Mouse (Mus musculus) forebrain, embryonic 12.5 days (tissue): ENCODE data around the gene Snx9. TPM values are rescaled to one million over a fixed set of nuclear protein-coding genes. Genes with fewer than 3 reads are reported as not detected.
A peak's percentile ranks its signal among the peaks of the same experiment; 100 is the strongest.

ENCODE experiments used
- ATAC-seq: fragments of 200-750 bp; cut with Nextera tagmentation; 2 replicates; pipeline ENCODE4 v1.8.0; 2017; ENCODE audit warnings: moderate TSS enrichment; ENCODE audit not compliant: low FRiP score
- H3K27ac ChIP-seq: fragments of 300-500 bp; sonication (generic); 2 replicates; pipeline ENCODE4 v1.5.1; 2016; ENCODE audit warnings: mild to moderate bottlenecking
- H3K27me3 ChIP-seq: fragments of 300-500 bp; sonication (generic); 2 replicates; pipeline ENCODE4 v1.6.1; 2016; ENCODE audit warnings: mild to moderate bottlenecking
- H3K36me3 ChIP-seq: fragments of 300-500 bp; sonication (generic); replicated peaks from 2 replicates; pipeline ENCODE4 v1.6.1; 2016; ENCODE audit warnings: mild to moderate bottlenecking
- H3K4me1 ChIP-seq: fragments of 300-500 bp; sonication (generic); 2 replicates; pipeline ENCODE4 v1.6.1; 2016
- H3K4me2 ChIP-seq: fragments of 300-500 bp; sonication (generic); 2 replicates; pipeline ENCODE4 v1.6.1; 2016; ENCODE audit warnings: mild to moderate bottlenecking, moderate library complexity
- H3K4me3 ChIP-seq: fragments of 300-500 bp; sonication (generic); replicated peaks from 2 replicates; pipeline ENCODE4 v1.5.1; 2016; ENCODE audit warnings: mild to moderate bottlenecking
- H3K9ac ChIP-seq: fragments of 300-500 bp; sonication (generic); 2 replicates; pipeline ENCODE4 v1.6.1; 2016; ENCODE audit warnings: mild to moderate bottlenecking
- H3K9me3 ChIP-seq: fragments of 300-500 bp; sonication (generic); 2 replicates; pipeline ENCODE4 v1.6.1; 2016
- WGBS: fragments of 180-500 bp; shearing (Covaris S2); methylation state at CpG from one replicate; pipeline ENCODE4 v1.1.7; 2016; 5-methylcytosine and 5-hydroxymethylcytosine counted together
- polyA plus RNA-seq: library from polyadenylated mRNA; unstranded; fragments of >200 nt; fragmentation: Nextera tagmentation; extraction: Ambion mirVana; gene quantifications from 2 replicates; pipeline ENCODE4 v1.2.1, GENCODE M21; 2016

The Snx9 gene
- polyA plus RNA-seq, 1 experiment from 2014 or later, result 15.1 TPM

DNA sequence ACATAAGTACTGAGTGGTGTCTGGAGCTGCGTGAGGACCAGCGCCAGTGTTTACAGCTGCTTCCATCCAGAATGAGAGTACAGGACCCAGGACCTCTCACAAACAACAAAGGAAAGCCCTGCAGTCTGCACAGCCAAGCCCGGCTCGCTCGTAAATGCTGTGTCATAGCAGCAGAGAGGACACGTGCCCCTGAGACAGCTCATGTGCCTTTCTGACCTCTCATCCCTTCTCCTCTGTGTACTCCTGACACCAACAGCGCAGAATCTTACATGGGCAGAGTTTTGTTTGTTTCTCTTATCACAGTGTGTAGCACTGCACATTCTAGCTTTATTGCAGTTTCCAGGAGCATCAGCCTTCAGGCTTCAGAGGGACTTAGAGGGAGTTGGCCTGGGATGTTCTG is 85.6 kb downstream of the Snx9 start:
- H3K4me1 ChIP-seq, result peaks cover 2% of the 10 kb centered on the region; the same call in 1 of the 2 replicates
- no peak overlapping the region for H3K4me3 ChIP-seq
- H3K9ac ChIP-seq, result no peak overlapping the region
- peaks cover 13% of the 10 kb centered on the region; the same call in 1 of the 2 replicates for H3K36me3 ChIP-seq
- no peaks in the 10 kb centered on the region for H3K9me3 ChIP-seq
- no peak overlapping the region for H3K4me2 ChIP-seq
- no peak for ATAC-seq
- H3K27me3 ChIP-seq, result no peaks in the 10 kb centered on the region
- no peak overlapping the region for H3K27ac ChIP-seq
- 90% methylated on average over 7 of the region's 7 CpGs for WGBS

DNA sequence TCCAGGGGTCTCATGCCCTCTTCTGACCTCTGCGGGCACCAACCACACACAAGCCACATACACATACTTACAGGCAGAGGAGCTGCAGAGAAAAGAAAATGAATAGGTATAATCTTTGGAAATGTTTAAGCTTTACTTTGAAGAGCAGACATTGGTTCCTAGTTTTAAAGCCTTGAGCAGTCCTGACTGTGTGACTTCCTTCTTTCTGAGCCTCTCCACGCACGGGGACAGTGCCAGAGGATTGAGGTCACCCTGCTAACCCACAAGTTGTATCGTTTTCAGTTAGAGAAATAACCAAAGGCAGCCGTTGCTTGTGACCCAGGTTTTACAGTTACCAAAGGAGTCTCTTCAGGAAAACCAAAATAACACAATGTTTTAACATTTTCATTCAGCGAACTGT is 87.9 kb downstream of the Snx9 start:
- Histone ChIP-seq H3K27me3 (no peaks in the 10 kb centered on the region), H3K36me3 (peaks cover 13% of the 10 kb centered on the region; the same call in 1 of the 2 replicates), H3K27ac (no peak overlapping the region), H3K9me3 (no peaks in the 10 kb centered on the region), H3K9ac (no peak overlapping the region), H3K4me2 (no peak overlapping the region), H3K4me3 (no peak overlapping the region), H3K4me1 (peaks cover 1% of the 10 kb centered on the region; the same call in 1 of the 2 replicates)
- WGBS, result 91% methylated on average over 6 of the region's 6 CpGs
- no peak for ATAC-seq

DNA sequence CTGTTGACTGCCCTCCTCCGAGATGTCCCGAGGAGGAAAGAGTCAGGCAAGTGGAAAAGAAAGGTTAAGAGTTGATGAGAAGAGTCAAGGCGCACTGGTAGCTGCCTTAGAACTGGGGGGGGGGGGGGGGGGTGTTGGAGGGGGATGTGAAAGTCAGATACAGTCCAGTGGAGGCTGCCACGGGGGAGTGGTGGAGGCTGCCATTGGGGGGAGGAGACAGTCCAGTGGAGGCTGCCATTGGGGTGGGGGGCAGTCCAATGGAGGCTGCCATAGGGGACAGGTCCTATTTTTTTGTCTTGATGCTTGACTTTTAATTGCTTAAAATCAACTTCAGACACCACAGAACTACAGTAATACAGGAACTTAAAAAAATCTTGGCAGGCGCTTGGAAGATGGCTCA is 91.0 kb downstream of the Snx9 start:
- Histone ChIP-seq H3K4me2 (no peak overlapping the region), H3K36me3 (peaks cover 12% of the 10 kb centered on the region; the same call in 1 of the 2 replicates), H3K4me3 (no peak overlapping the region), H3K4me1 (peaks cover 20% of the 10 kb centered on the region), H3K9ac (no peak overlapping the region), H3K9me3 (no peaks in the 10 kb centered on the region), H3K27ac (no peak overlapping the region), H3K27me3 (peaks cover 13% of the 10 kb centered on the region; the same call in 1 of the 2 replicates)
- 83% methylated on average over 5 of the region's 5 CpGs for WGBS
- ATAC-seq, result no peak

- peak; percentile 90 for ATAC-seq
- Histone ChIP-seq H3K9me3 (no peaks in the 10 kb centered on the region), H3K9ac (peak overlapping the region; percentile 55), H3K4me1 (peaks cover 20% of the 10 kb centered on the region), H3K4me2 (peak overlapping the region; percentile 53), H3K36me3 (no peaks in the 10 kb centered on the region), H3K27me3 (peaks cover 34% of the 10 kb centered on the region), H3K4me3 (peak overlapping the region; percentile 36), H3K27ac (no peak overlapping the region)
- 2% methylated on average over 30 of the region's 30 CpGs for WGBS
Observed at GRCm38 (mm10) chr17:5934554-5935324, 93.6 kb downstream of the Snx9 start.

DNA sequence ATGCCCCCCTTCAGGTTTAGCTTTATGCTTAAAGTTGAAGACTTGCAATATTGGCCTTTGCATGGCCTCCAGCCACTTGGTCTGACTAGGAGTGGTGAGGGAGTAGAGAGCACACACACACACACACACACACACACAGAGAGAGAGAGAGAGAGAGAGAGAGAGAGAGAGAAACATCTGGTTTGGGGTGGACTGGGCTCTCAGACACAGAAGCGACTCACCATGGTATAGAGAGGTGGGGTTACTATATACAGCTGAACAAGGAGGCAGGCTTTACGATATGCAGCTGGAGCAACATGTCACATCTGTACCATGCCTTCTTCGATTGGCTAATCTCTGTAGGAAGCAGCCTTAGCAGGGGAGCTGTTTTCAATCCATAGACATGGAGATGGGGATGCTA is 94.6 kb downstream of the Snx9 start:
- no peak overlapping the region for H3K4me3 ChIP-seq
- H3K36me3 ChIP-seq, result no peaks in the 10 kb centered on the region
- peaks cover 21% of the 10 kb centered on the region for H3K4me1 ChIP-seq
- no peak overlapping the region for H3K4me2 ChIP-seq
- no peaks in the 10 kb centered on the region for H3K9me3 ChIP-seq
- peaks cover 44% of the 10 kb centered on the region for H3K27me3 ChIP-seq
- 67% methylated on average over 3 of the region's 3 CpGs for WGBS
- H3K9ac ChIP-seq, result no peak overlapping the region
- no peak overlapping the region for H3K27ac ChIP-seq
- ATAC-seq, result no peak

DNA sequence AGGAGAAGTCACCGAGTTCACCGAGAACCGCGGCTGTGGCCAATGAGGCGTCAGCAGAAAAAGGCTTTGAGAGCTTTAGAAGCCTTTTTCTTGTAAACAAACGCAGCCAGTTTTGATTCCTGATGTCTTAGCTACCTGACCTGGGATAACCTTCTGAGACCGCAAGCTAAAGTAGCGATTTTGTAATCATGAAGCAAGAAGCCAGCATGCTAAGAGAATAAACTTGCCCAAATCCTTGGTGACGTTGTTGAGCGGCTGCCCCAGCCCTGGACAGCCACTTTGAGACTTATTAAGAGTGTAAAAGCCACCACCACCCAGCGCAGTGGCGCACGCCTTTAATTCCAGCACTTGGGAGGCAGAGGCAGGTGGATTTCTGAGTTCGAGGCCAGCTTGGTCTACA is 95.1 kb downstream of the Snx9 start:
- H3K27ac ChIP-seq, result no peak overlapping the region
- peaks cover 48% of the 10 kb centered on the region for H3K27me3 ChIP-seq
- no peak overlapping the region for H3K9ac ChIP-seq
- H3K4me3 ChIP-seq, result no peak overlapping the region
- 50% methylated on average over 14 of the region's 14 CpGs for WGBS
- H3K4me2 ChIP-seq, result no peak overlapping the region
- H3K4me1 ChIP-seq, result peaks cover 24% of the 10 kb centered on the region
- H3K9me3 ChIP-seq, result no peaks in the 10 kb centered on the region
- ATAC-seq, result no peak
- no peaks in the 10 kb centered on the region for H3K36me3 ChIP-seq

DNA sequence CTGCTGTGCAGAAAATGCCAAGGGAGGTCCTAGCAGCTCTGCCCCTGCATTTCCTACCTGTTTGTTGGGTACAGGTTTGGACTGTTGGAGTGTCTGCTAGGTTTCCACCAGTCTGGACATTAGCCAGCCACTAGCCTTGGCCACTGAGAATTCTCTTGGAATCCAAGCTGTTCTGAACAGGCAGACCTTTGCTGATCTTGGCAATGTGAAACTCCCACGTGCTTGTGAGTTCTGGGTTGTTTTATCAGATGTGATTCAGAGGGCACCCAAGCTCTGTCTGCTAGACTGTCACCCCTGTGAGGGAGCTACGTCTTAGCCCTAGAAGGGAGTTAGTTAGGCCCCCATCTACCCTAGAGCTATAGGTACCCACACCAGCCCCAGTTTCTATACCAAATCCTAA is 96.3 kb downstream of the Snx9 start:
- no peak overlapping the region for H3K27ac ChIP-seq
- no peak overlapping the region for H3K4me3 ChIP-seq
- WGBS, result 78% methylated on average over 2 of the region's 2 CpGs
- ATAC-seq, result no peak
- no peaks in the 10 kb centered on the region for H3K9me3 ChIP-seq
- H3K4me2 ChIP-seq, result no peak overlapping the region
- no peak overlapping the region for H3K9ac ChIP-seq
- no peaks in the 10 kb centered on the region for H3K36me3 ChIP-seq
- peaks cover 30% of the 10 kb centered on the region for H3K4me1 ChIP-seq
- peaks cover 59% of the 10 kb centered on the region for H3K27me3 ChIP-seq

GRCm38 (mm10) chr17:5939871-5940270 is 98.7 kb downstream of the Snx9 start:
- ATAC-seq, result no peak
- Histone ChIP-seq H3K36me3 (no peaks in the 10 kb centered on the region), H3K27ac (no peak overlapping the region), H3K9me3 (no peaks in the 10 kb centered on the region), H3K4me3 (no peak overlapping the region), H3K4me1 (peaks cover 24% of the 10 kb centered on the region), H3K27me3 (peaks cover 67% of the 10 kb centered on the region), H3K9ac (no peak overlapping the region), H3K4me2 (no peak overlapping the region)
- 61% methylated on average over 12 of the region's 12 CpGs for WGBS

DNA sequence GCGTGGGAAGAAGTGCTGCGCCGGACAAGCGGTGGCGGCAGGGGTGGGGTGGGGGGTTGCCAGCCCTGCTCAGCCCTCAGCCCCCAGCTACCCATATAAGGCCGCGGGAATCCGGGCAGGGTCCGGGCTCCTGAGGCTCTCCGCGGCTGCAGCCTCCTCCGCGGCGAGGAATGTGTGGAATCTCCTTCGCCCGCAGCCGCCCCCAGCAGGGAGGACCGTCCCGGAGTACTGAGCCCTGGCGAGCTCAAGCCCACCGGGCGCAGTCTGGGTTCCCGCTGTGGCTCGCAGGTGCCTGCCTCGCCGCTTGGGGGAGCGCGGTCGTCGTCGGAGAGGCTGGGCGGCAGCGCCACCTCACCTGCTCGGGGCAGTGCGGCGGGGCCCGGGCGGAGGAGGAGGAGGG is 99.7 kb downstream of the Snx9 start:
- H3K4me2 ChIP-seq, result peak overlapping the region; percentile 86
- peaks cover 59% of the 10 kb centered on the region for H3K27me3 ChIP-seq
- peak overlapping the region; percentile 56 for H3K4me3 ChIP-seq
- peak overlapping the region; percentile 5 for H3K9ac ChIP-seq
- ATAC-seq, result peak; percentile 88
- H3K4me1 ChIP-seq, result peaks cover 15% of the 10 kb centered on the region
- H3K9me3 ChIP-seq, result no peaks in the 10 kb centered on the region
- under 1% methylated on average over 26 of the region's 38 CpGs for WGBS
- no peaks in the 10 kb centered on the region for H3K36me3 ChIP-seq
- no peak overlapping the region for H3K27ac ChIP-seq

GRCm38 (mm10) chr17:5941230-5942043 is 100.3 kb downstream of the Snx9 start, which contains the start of gene Synj2:
Synj2 (plus strand) TSS chr17:5941280.
- H3K27me3 ChIP-seq, result peaks cover 54% of the 10 kb centered on the region
- no peaks in the 10 kb centered on the region for H3K9me3 ChIP-seq
- H3K27ac ChIP-seq, result no peak within 1 kb of the TSS
- H3K9ac ChIP-seq, result peak within 1 kb of the TSS; percentile 55
- peak within 1 kb of the TSS; percentile 86 for H3K4me2 ChIP-seq
- WGBS, result 2% methylated on average over 33 of the region's 52 CpGs
- ATAC-seq, result peak; percentile 79
- peak within 1 kb of the TSS; percentile 56 for H3K4me3 ChIP-seq
- no peaks in the 10 kb centered on the region for H3K36me3 ChIP-seq
- peaks cover 9% of the 10 kb centered on the region; the same call in 1 of the 2 replicates for H3K4me1 ChIP-seq

GRCm38 (mm10) chr17:5942156-5942555 is 101.0 kb downstream of the Snx9 start:
- H3K9ac ChIP-seq, result no peak overlapping the region
- no peak overlapping the region for H3K27ac ChIP-seq
- no peak for ATAC-seq
- peaks cover 9% of the 10 kb centered on the region; the same call in 1 of the 2 replicates for H3K4me1 ChIP-seq
- peaks cover 54% of the 10 kb centered on the region for H3K27me3 ChIP-seq
- H3K4me2 ChIP-seq, result peak overlapping the region; percentile 86; the same call in 1 of the 2 replicates
- H3K9me3 ChIP-seq, result no peaks in the 10 kb centered on the region
- H3K36me3 ChIP-seq, result no peaks in the 10 kb centered on the region
- no peak overlapping the region for H3K4me3 ChIP-seq
- WGBS, result 85% methylated on average over 3 of the region's 3 CpGs

DNA sequence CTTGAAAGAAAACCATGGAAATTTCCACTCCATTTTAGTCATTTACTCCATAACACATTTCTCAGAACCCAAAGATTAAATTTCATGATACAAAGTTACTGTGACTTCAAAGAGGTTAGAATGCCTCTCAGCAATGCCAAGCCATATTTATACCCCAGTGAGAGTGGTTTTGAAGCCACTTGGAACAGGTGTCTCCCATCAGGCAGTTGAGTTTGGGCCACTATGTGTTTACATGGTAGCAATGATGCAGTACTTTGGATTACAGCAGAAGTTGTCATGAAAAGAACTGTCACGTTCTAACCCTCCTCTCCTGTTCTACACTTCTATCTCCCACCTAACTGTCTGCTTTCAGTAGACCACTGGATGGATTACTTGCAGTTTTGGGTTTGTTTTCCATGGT is 101.9 kb downstream of the Snx9 start:
- H3K4me2 ChIP-seq, result no peak overlapping the region
- H3K27me3 ChIP-seq, result peaks cover 45% of the 10 kb centered on the region
- no peak overlapping the region for H3K9ac ChIP-seq
- peaks cover 9% of the 10 kb centered on the region; the same call in 1 of the 2 replicates for H3K4me1 ChIP-seq
- H3K9me3 ChIP-seq, result no peaks in the 10 kb centered on the region
- no peaks in the 10 kb centered on the region for H3K36me3 ChIP-seq
- no peak for ATAC-seq
- H3K27ac ChIP-seq, result no peak overlapping the region
- 87% methylated on average over 1 of the region's 1 CpGs for WGBS
- H3K4me3 ChIP-seq, result no peak overlapping the region
